Mouse (Mus musculus) heart, embryonic 13.5 days (tissue): ENCODE results near the gene Zcchc10. TPM values are rescaled to one million over a fixed set of nuclear protein-coding genes. Genes with fewer than 3 reads are reported as not detected.
"Not testable (repeated sequence)": the region's sequence is repeated elsewhere in the genome, so short reads cannot be mapped to it uniquely, and the experiment has no call there.

ENCODE experiments used
- ATAC-seq: fragments of 200-750 bp; cut with Nextera tagmentation; 2 replicates; pipeline ENCODE4 v1.8.0; 2017; ENCODE audit warnings: moderate TSS enrichment; ENCODE audit not compliant: insufficient number of reproducible peaks, low FRiP score, low TSS enrichment; ENCODE audit errors: extremely low read depth
- H3K27ac ChIP-seq: fragments of 300-500 bp; sonication (generic); replicated peaks from 2 replicates; pipeline ENCODE4 v1.5.1; 2015; ENCODE audit warnings: moderate library complexity, mild to moderate bottlenecking, inconsistent platforms
- H3K27me3 ChIP-seq: fragments of 300-500 bp; sonication (generic); replicated peaks from 2 replicates; pipeline ENCODE4 v1.6.1; 2015; ENCODE audit warnings: mild to moderate bottlenecking, inconsistent platforms
- H3K36me3 ChIP-seq: fragments of 300-500 bp; sonication (generic); 2 replicates; pipeline ENCODE4 v1.6.1; 2015; ENCODE audit warnings: mild to moderate bottlenecking, inconsistent platforms
- H3K4me1 ChIP-seq: fragments of 300-500 bp; sonication (generic); 2 replicates; pipeline ENCODE4 v1.6.1; 2015; ENCODE audit warnings: inconsistent platforms
- H3K4me2 ChIP-seq: fragments of 300-500 bp; sonication (generic); 2 replicates; pipeline ENCODE4 v1.6.1; 2015; ENCODE audit warnings: inconsistent platforms, mild to moderate bottlenecking, moderate library complexity
- H3K4me3 ChIP-seq: fragments of 300-500 bp; sonication (generic); 2 replicates; pipeline ENCODE4 v1.5.1; 2015; ENCODE audit warnings: moderate library complexity, mild to moderate bottlenecking, inconsistent platforms
- H3K9ac ChIP-seq: fragments of 300-500 bp; sonication (generic); 2 replicates; pipeline ENCODE4 v1.6.1; 2015; ENCODE audit warnings: inconsistent platforms, mild to moderate bottlenecking, moderate library complexity
- H3K9me3 ChIP-seq: fragments of 300-500 bp; sonication (generic); 2 replicates; pipeline ENCODE4 v1.6.1; 2016; ENCODE audit warnings: inconsistent platforms
- WGBS: fragments of 180-500 bp; shearing (Covaris S2); methylation state at CpG from one replicate; pipeline ENCODE4 v1.1.7; 2015; ENCODE audit warnings: mixed read lengths; 5-methylcytosine and 5-hydroxymethylcytosine counted together
- polyA plus RNA-seq: library from polyadenylated mRNA; unstranded; fragments of >200 nt; fragmentation: Nextera tagmentation; extraction: Ambion mirVana; gene quantifications from 2 replicates; pipeline ENCODE4 v1.2.1, GENCODE M21; 2015

Gene Zcchc10
- polyA plus RNA-seq, 1 experiment from 2014 or later = 13.6 TPM

- no peak for ATAC-seq
- H3K9ac ChIP-seq = no peak overlapping the region
- peaks cover 10% of the 10 kb centered on the region; the same call in 1 of the 2 replicates for H3K4me1 ChIP-seq
- H3K9me3 ChIP-seq = no peaks in the 10 kb centered on the region
- H3K4me3 ChIP-seq = no peak overlapping the region
- no peaks in the 10 kb centered on the region for H3K27me3 ChIP-seq
- WGBS = 75% methylated on average over 7 of the region's 7 CpGs
- H3K36me3 ChIP-seq = no peaks in the 10 kb centered on the region
- H3K27ac ChIP-seq = no peak overlapping the region
- no peak overlapping the region for H3K4me2 ChIP-seq
These were observed 6.4 kb upstream of the Zcchc10 start for GRCm38 (mm10) chr11:53318041-53318440.

GRCm38 (mm10) chr11:53318568-53318967, 5.9 kb upstream of the Zcchc10 start:
- not testable (repeated sequence) for H3K4me1 ChIP-seq, H3K4me2 ChIP-seq, H3K36me3 ChIP-seq, H3K27ac ChIP-seq, H3K9me3 ChIP-seq, H3K4me3 ChIP-seq, H3K9ac ChIP-seq, H3K27me3 ChIP-seq, ATAC-seq
- WGBS = 83% methylated on average over 3 of the region's 3 CpGs

GRCm38 (mm10) chr11:53319867-53320266, 4.6 kb upstream of the Zcchc10 start:
- H3K9me3 ChIP-seq, H3K9ac ChIP-seq, H3K27me3 ChIP-seq, ATAC-seq, H3K36me3 ChIP-seq, H3K27ac ChIP-seq, H3K4me1 ChIP-seq, H3K4me2 ChIP-seq, H3K4me3 ChIP-seq: not testable (repeated sequence)
- WGBS = 87% methylated on average over 13 of the region's 13 CpGs

GRCm38 (mm10) chr11:53330325-53330724, 5.8 kb downstream of the Zcchc10 start:
- H3K9me3 ChIP-seq = no peaks in the 10 kb centered on the region
- no peak overlapping the region for H3K9ac ChIP-seq
- 61% methylated on average over 7 of the region's 7 CpGs for WGBS

GRCm38 (mm10) chr11:53331121-53331520, 6.6 kb downstream of the Zcchc10 start:
- H3K9ac ChIP-seq = no peak overlapping the region
- H3K9me3 ChIP-seq = no peaks in the 10 kb centered on the region
- peaks cover 68% of the 10 kb centered on the region for H3K36me3 ChIP-seq
- no peaks in the 10 kb centered on the region for H3K27me3 ChIP-seq
- no peak overlapping the region for H3K4me2 ChIP-seq
- no peak overlapping the region for H3K4me3 ChIP-seq
- H3K4me1 ChIP-seq = no peaks in the 10 kb centered on the region; the same call in 1 of the 2 replicates
- H3K27ac ChIP-seq = no peak overlapping the region
- ATAC-seq = no peak
- 87% methylated on average over 6 of the region's 6 CpGs for WGBS

More at GRCm38 (mm10) chr11:53330325-53330724, 5.8 kb downstream of the Zcchc10 start:
- Histone ChIP-seq H3K36me3 (peaks cover 68% of the 10 kb centered on the region), H3K27ac (no peak overlapping the region), H3K4me3 (no peak overlapping the region), H3K27me3 (no peaks in the 10 kb centered on the region), H3K4me1 (peaks cover 5% of the 10 kb centered on the region), H3K4me2 (no peak overlapping the region)
- no peak for ATAC-seq

- WGBS = 82% methylated on average over 14 of the region's 14 CpGs
- H3K4me3 ChIP-seq = no peak overlapping the region
- H3K27me3 ChIP-seq = no peaks in the 10 kb centered on the region
- no peak overlapping the region for H3K9ac ChIP-seq
- no peak overlapping the region for H3K4me2 ChIP-seq
- H3K4me1 ChIP-seq = no peaks in the 10 kb centered on the region; the same call in 1 of the 2 replicates
- peaks cover 64% of the 10 kb centered on the region for H3K36me3 ChIP-seq
- no peak overlapping the region for H3K27ac ChIP-seq
- no peaks in the 10 kb centered on the region for H3K9me3 ChIP-seq
- ATAC-seq = no peak
These were observed 7.7 kb downstream of the Zcchc10 start for GRCm38 (mm10) chr11:53332076-53332680.

GRCm38 (mm10) chr11:53335505-53336181, 11.2 kb downstream of the Zcchc10 start:
- H3K4me1 ChIP-seq = no peaks in the 10 kb centered on the region; the same call in 1 of the 2 replicates
- H3K9ac ChIP-seq = no peak overlapping the region
- no peak overlapping the region for H3K4me3 ChIP-seq
- no peaks in the 10 kb centered on the region for H3K27me3 ChIP-seq
- H3K9me3 ChIP-seq = no peaks in the 10 kb centered on the region
- no peak for ATAC-seq
- 26% methylated on average over 3 of the region's 3 CpGs for WGBS
- H3K36me3 ChIP-seq = peaks cover 31% of the 10 kb centered on the region
- no peak overlapping the region for H3K4me2 ChIP-seq
- no peak overlapping the region for H3K27ac ChIP-seq

- Histone ChIP-seq H3K4me2 (no peak overlapping the region), H3K4me3 (no peak overlapping the region), H3K4me1 (no peaks in the 10 kb centered on the region; the same call in 1 of the 2 replicates), H3K27ac (no peak overlapping the region), H3K9me3 (no peaks in the 10 kb centered on the region), H3K27me3 (no peaks in the 10 kb centered on the region), H3K9ac (no peak overlapping the region), H3K36me3 (peaks cover 26% of the 10 kb centered on the region)
- no peak for ATAC-seq
These were observed 11.7 kb downstream of the Zcchc10 start for GRCm38 (mm10) chr11:53336182-53336571.

- ATAC-seq = no peak
- Histone ChIP-seq H3K36me3 (peaks cover 18% of the 10 kb centered on the region), H3K4me1 (no peaks in the 10 kb centered on the region; the same call in 1 of the 2 replicates), H3K9ac (no peak overlapping the region), H3K27me3 (no peaks in the 10 kb centered on the region), H3K4me3 (no peak overlapping the region), H3K4me2 (no peak overlapping the region), H3K27ac (no peak overlapping the region), H3K9me3 (no peaks in the 10 kb centered on the region)
- 67% methylated on average over 1 of the region's 1 CpGs for WGBS
These were observed 12.4 kb downstream of the Zcchc10 start for GRCm38 (mm10) chr11:53336924-53337323.

GRCm38 (mm10) chr11:53337684-53338083, 13.2 kb downstream of the Zcchc10 start:
- Histone ChIP-seq H3K27me3 (no peaks in the 10 kb centered on the region), H3K4me3 (no peak overlapping the region), H3K27ac (no peak overlapping the region), H3K9me3 (no peaks in the 10 kb centered on the region), H3K9ac (no peak overlapping the region), H3K36me3 (peaks cover 11% of the 10 kb centered on the region), H3K4me2 (no peak overlapping the region), H3K4me1 (no peaks in the 10 kb centered on the region; the same call in 1 of the 2 replicates)
- ATAC-seq = no peak
- 46% methylated on average over 8 of the region's 8 CpGs for WGBS

GRCm38 (mm10) chr11:53341019-53341418, 16.5 kb downstream of the Zcchc10 start:
- 82% methylated on average over 10 of the region's 10 CpGs for WGBS
- not testable (repeated sequence) for ATAC-seq, H3K4me2 ChIP-seq, H3K4me1 ChIP-seq, H3K9ac ChIP-seq, H3K4me3 ChIP-seq, H3K36me3 ChIP-seq, H3K9me3 ChIP-seq, H3K27me3 ChIP-seq, H3K27ac ChIP-seq

- Histone ChIP-seq H3K9ac (no peak overlapping the region), H3K4me1 (peaks cover 13% of the 10 kb centered on the region), H3K4me2 (no peak overlapping the region), H3K36me3 (no peaks in the 10 kb centered on the region), H3K4me3 (no peak overlapping the region), H3K9me3 (no peaks in the 10 kb centered on the region), H3K27ac (no peak overlapping the region), H3K27me3 (no peaks in the 10 kb centered on the region)
- WGBS = 52% methylated on average over 5 of the region's 5 CpGs
- no peak for ATAC-seq
These were observed 18.2 kb downstream of the Zcchc10 start for GRCm38 (mm10) chr11:53342711-53343110.
